Mouse (Mus musculus): ENCODE data around the gene Zkscan2. TPM values are rescaled to one million over a fixed set of nuclear protein-coding genes. Genes with fewer than 3 reads are reported as not detected.

The Zkscan2 gene
- total RNA-seq (2023): 0.34 TPM

GRCm38 (mm10) chr7:123500239-123501219 lies at the start of gene Zkscan2:
Zkscan2 (minus strand) TSS chr7:123500449.

DNA sequence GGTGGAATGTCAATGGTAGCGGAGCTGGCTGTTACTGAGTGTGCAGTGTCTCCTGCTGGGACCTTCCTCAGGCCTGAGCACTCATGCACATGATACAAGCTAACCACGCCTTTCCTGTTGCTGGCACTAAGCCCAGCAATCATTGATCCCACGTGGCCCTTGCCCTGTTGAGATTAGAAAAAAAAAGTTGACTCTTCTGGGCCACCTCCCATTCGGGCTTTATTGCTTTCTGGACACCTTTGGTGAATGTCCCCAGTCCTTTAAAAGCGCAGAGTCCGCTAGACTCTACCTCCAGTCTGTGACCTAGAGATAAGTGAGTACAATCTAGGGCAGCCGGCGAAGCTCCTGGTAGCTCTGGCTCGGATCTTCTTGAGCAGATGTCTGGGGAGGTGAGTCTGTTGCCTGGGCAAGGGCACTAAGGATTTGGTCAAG lies 38.2 kb downstream of the Zkscan2 start, which contains the start of gene Aqp8:
Aqp8 (plus strand) TSS at position 222 of the 432 bp plus-strand sequence.

Other genes with a start within 250 kb of the Zkscan2 start
- 18.7 TPM for gene Lcmt1, start 130.7 kb downstream of the Zkscan2 start, total RNA-seq (2023)
- 69.2 TPM for gene Arhgap17, start 130.5 kb downstream of the Zkscan2 start, total RNA-seq (2023)
- not detected for gene Aqp8, start 38.2 kb downstream of the Zkscan2 start, total RNA-seq (2023)